Mouse (Mus musculus) heart, postnatal 36 days (tissue): ENCODE measurements around the gene Pfkfb3. TPM values are rescaled to one million over a fixed set of nuclear protein-coding genes. Genes with fewer than 3 reads are reported as not detected.
A peak's percentile ranks its signal among the peaks of the same experiment; 100 is the strongest.

Source experiments
- DNase-seq, 2 experiments: peaks; one replicate each; pipeline ENCODE4 v3.0.0; 2021 to 2022
- intact Hi-C: fragments of 180-260 bp; cut with DNase I; formaldehyde crosslinking; loops from one replicate; pipeline ENCODE4 v1.15.1; 2025
- total RNA-seq, 2 experiments: library from RNA; stranded (reverse); gene quantifications; 2 replicates each; pipeline ENCODE4 v1.2.3; 2021

Gene Pfkfb3
- total RNA-seq, 2 experiments from 2014 or later, result 8.1 to 10.9 TPM

DNA sequence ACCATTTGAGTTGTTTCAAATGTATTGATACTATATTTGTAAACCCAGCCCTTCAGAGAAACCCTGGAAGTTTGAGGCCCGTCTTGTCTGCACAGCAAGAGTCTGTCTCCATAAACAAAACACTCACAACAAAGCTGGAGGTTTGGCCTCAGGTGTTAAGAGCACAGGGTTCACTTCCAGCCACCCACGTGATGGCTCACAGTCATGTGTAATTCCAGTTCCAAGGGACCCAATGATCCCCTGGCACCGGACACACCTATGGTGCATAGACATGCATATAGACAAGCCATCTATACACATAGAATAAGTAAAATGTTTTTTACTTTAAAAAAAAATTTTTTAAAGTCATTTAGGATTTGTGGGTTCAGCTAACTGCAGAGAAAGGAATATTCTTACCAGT lies 108.2 kb downstream of the Pfkfb3 start:
- DNase-seq, result no peak

DNA sequence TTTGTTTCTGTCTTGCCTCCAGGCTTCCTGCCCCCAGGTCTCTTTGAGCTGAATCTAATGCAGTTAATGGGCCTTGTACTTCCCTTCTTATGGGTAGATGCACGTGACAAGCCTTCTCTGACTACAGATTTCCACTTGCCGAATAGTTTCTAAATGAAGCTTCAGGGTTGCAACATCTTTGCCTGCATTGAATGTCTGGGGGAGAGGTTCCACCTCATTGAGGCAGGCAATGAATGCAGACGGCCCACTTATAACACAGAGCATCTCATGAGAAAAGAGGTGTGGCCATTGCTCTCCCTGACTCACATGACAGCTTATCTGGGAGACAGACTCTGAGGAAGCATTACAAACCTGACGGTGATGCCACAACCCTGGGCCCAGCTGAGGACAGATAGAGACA lies 112.0 kb downstream of the Pfkfb3 start:
- intact Hi-C loops, result no loop called here
- no peak for DNase-seq

More for the DNA sequence above, 108.2 kb downstream of the Pfkfb3 start:
- intact Hi-C loops, result no loop called here

DNA sequence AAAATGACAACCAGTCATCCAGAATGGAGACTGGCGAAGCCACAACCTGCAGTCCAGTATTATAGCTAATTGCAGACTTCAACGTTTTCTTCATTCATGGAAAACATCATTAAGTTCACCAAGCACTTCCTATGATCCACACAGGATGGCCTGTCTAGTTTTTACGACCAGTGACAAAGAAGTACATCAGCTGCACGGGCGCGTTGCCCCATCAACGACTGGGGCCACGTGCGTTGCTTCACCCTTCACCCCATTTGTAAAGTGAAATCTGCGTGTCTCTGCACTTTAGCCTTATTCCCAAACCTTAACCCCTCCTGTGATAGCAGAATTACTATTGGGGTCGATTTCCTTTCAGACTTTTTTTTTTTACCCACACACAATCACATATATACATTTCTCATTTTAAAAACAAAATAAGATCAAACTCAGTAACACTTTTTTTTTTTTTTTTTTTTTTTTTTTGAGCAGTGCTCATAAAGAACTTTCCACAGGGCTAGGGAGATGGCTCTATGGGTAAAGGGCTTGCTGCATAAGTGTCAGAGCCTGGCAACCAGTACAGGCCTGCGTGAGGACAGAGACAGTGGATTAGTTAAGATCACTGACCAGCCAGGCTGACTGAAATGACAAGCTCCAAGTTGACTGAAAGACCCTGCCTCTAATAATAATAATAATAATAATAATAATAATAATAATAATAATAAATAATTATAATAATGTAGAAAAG lies 115.5 kb downstream of the Pfkfb3 start:
- no peak for DNase-seq

DNA sequence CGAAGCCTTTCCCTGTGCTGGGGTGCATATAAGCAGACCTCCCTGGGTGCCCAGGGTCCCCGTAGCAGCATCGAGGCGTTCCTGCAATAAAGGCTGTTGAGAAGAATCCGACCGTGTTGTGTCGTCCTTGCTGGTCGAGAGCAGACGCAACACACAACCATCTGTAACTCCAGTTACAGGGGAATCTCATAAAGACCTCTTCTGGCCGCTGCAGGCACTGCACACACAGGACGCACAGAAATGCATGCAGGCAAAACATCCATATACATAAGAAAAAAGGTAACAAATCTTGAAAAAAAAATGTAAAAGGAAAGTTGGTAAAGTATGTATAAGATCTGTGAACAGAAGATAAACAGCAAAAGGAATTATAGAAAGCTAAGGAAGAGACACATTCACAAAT lies 117.5 kb downstream of the Pfkfb3 start:
- intact Hi-C loops, result no loop called here
- DNase-seq, result no peak

More for the DNA sequence above, 115.5 kb downstream of the Pfkfb3 start:
- intact Hi-C loops, result no loop called here

DNA sequence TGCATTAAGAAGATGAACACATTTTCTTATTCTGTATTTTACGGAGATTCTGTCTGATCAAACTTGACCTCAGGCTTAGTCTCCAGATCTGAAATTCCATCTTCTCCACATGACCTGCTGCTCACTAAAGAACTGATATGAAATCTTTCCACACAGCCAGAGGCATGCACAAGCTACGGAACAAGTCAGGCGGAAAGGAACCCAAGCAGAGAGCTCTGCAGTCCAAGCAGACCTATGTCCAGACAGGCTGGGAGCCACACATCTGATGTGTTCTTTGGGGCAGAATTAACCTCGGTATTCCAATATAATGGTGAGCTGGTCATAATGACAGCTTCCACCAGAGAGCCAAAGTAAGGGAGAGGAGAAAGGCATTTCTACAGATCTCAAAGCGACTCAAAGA lies 120.5 kb downstream of the Pfkfb3 start:
- DNase-seq, result no peak
- intact Hi-C loops, result loop anchor here (5.0 kb wide), 1 partner anchor 59 kb away; no protein-coding TSS in a partner anchor

DNA sequence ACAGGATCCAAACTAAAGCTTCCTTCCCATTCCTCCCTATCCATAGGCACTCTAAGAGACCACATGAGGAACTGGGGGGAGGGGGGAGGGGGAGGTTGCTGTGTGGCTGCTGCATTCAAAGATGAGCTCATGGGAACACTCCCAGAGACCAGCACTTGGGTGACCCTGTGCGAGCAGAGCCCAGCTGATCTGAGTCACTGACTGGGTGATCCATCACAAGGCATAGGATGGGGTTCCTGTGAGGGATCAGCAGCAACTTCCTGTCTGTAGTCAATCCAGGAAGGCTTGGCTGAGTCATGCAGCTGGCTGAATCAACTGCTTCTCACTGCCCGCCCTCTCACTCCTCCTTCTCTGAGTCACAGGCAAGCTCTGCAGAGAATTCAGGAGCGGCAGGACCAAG lies 124.3 kb downstream of the Pfkfb3 start:
- intact Hi-C loops, result loop anchor here (2.0 to 5.0 kb wide), 2 partner anchors 52 to 71 kb away; no protein-coding TSS in a partner anchor
- DNase-seq, result peak; percentile 64 to 67

DNA sequence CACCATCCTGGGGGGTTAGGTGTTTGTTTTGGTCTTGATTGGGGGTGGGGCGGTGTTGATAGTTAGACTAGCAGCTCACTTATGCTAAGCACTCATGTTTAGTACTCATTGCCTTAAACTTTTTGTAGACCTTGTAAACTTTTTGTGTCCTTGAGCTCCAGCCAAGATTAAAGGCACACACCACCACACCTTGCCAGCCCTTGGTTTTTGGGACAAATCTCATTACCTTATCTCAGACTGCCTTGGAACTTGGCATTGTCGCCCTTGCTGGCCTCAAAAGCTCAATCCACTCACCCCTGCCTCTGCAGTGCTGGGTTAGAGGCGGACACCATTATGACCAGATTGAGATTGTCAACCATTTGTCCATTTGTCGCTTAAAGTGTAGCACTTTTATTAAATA lies 125.3 kb downstream of the Pfkfb3 start:
- no peak for DNase-seq
- intact Hi-C loops, result loop anchor here (2.0 to 5.0 kb wide), 2 partner anchors 51 to 72 kb away; no protein-coding TSS in a partner anchor

DNA sequence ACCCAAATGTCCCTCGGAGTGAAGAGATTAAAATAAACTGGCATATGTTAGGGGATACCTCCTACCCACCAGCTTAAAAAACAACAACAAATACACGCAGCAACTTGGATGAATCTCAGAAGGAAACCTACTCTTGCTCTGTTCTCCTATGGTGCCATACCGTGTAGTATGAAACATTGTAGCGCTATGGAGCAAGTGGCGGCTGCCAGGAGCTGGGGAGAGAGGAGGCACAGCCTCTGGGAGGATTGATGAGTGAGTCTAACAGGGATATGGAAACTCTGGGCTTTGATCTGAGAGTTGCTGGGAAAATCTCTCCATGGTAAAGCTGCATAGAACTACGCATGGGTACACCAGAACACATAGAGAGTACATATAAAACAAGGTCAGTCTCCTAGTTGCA lies 126.3 kb downstream of the Pfkfb3 start:
- intact Hi-C loops, result loop anchor here (5.0 kb wide), 1 partner anchor 50 kb away; no protein-coding TSS in a partner anchor
- no peak for DNase-seq

DNA sequence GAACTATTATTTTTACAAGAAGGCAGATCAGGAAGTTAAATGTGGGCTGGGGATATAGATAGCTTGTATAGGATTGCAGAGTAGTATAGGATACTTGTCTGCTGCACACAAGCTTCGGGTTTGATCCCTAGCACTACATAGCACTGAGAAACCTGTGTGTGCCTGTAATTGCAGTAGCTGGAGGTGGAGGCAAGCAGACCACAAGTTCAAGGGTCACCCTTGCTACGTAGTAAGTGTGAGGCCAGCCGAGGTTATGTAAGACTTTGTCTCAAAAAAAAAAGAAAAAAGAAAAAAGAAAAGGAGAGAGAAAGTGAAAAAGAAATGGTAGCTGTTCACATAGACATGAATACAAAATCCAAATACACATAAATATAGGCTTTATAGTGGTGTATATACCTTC lies 127.5 kb downstream of the Pfkfb3 start:
- intact Hi-C loops, result loop anchor here (5.0 kb wide), 1 partner anchor 49 kb away; no protein-coding TSS in a partner anchor

DNA sequence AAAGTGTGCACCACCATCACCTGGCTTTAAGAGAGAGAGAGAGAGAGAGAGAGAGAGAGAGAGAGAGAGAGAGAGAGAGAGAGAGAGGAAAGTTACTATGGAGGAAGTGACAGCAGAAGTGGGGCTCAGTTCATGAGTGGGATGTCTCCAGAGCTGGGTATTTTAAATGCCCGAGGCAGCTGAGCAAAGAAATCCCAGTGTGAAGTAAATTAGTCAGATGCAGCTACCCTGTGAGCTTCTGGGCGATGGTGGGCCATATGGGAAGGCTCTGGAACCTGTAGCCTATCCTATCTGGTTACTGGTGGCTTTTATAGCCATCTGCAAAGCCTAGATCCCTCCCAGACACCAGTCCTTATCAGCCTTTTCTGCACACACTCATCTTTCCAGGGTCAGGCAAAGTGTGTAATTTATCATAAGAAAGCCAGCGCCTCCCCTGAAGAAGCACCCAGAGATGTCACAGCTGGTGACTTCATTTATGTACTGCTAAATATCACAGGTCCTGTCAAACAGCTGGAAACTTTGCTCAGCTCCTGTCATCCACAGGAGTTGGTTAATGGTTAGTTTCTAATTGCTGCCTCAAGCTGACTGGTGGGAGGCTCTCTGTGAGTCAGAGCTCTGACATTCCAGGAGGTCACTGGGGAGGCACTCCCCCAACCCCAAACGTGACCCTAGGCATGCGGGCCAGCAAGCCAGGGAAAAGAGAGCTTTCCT lies 128.3 kb downstream of the Pfkfb3 start:
- intact Hi-C loops, result loop anchor here (5.0 kb wide), 1 partner anchor 48 kb away; no protein-coding TSS in a partner anchor

More for the DNA sequence above, 127.5 kb downstream of the Pfkfb3 start:
- no peak for DNase-seq

DNA sequence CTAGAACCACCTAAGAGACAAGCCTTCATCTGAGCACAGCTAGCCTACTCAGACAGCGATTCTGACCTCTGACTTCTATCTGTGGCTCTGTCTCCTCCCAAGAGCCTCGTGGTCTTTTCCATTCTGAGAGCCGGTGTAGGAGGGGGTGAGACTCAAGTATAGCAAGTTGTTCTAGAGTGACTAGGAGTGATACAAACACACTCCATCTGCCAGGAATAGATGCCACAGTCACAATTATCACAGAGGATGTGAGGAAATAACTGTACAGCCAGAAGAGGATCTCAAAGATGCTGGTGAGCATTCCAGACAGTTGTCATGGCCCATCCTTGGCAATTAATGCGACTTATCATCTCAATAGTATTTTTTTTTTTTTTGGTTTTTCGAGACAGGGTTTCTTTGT lies 129.6 kb downstream of the Pfkfb3 start:
- intact Hi-C loops, result no loop called here
- DNase-seq, result no peak

More for the DNA sequence above, 128.3 kb downstream of the Pfkfb3 start:
- DNase-seq, result peak; percentile 46 to 49

DNA sequence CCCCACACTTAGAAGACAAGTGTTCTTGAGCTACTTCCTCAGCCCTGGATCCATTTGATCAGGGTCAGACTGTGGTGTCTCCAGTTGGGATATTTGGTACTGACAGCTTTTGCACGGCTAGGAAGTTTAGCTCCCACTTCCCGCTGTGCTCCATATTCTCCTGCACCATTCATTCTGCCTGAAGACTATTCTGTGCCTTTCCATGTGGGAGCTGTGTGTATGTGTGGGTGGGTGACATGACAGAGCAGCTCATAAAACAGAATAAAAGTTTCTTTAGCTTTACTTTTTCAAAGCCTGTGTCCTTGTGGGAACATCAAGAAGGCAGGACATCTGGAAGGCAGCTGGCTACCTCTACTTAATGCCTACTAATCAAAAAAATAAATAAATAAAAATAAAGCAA lies 130.5 kb downstream of the Pfkfb3 start:
- intact Hi-C loops, result no loop called here

DNA sequence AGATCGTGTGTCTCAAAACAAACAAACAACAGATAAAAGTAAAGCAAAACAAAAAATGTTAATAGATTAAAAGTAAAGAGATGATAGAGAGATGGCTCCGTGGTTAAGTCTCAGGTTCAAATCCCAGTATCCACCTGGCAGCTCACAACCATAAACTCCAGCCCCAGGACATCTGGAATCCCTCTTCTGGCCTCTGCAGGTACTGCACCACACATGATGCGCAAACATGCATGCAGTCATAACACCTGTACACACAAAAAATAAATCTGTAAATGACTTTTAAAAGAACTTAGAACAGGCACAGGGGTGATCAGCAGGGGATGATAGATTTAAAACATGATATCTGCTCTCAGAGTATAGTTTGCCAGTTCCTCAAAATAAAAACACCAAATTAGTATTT lies 131.5 kb downstream of the Pfkfb3 start:
- DNase-seq, result no peak
- intact Hi-C loops, result no loop called here

More for the DNA sequence above, 130.5 kb downstream of the Pfkfb3 start:
- DNase-seq, result no peak

Other genes with a start within 250 kb of the Pfkfb3 start
- 10 to 100 TPM; 53.0 to 60.7 TPM for gene Rbm17, start 50.1 kb upstream of the Pfkfb3 start, total RNA-seq
- not detected for gene Gm17490, start 72.2 kb upstream of the Pfkfb3 start, total RNA-seq
- gene Il2ra, start 88.7 kb upstream of the Pfkfb3 start, total RNA-seq, result 1 to 10 TPM; 1.4 to 1.6 TPM
- gene Il15ra, start 151.2 kb upstream of the Pfkfb3 start, total RNA-seq, result 10 to 100 TPM; 27.3 to 27.9 TPM
- gene Fbh1, start 223.5 kb upstream of the Pfkfb3 start, total RNA-seq, result 10 to 100 TPM; 72.7 to 76.0 TPM
- gene Ankrd16, start 223.8 kb upstream of the Pfkfb3 start, total RNA-seq, result 10 to 100 TPM; 19.5 to 19.7 TPM